Mouse (Mus musculus) hindbrain, embryonic 10.5 days (tissue): ENCODE measurements at regions not wholly inside any gene's neighbourhood (a gene's known extent, or its start where the extent isn't known, plus 50 kb on each side); places are given as distances from the start of the nearest gene placed in this dataset.

Source experiments
- DNase-seq: peaks from one replicate; pipeline ENCODE4 v3.0.0-alpha.2; 2017; ENCODE audit warnings: low spot score
- H3K27ac ChIP-seq: fragments of 300-500 bp; sonication (generic); 2 replicates; pipeline ENCODE4 v1.5.1; 2016; ENCODE audit warnings: mild to moderate bottlenecking, moderate library complexity
- H3K27me3 ChIP-seq: fragments of 300-500 bp; sonication (generic); 2 replicates; pipeline ENCODE4 v1.6.1; 2016; ENCODE audit warnings: mild to moderate bottlenecking; ENCODE audit not compliant: poor library complexity, insufficient read depth, severe bottlenecking
- H3K36me3 ChIP-seq: fragments of 300-500 bp; sonication (generic); 2 replicates; pipeline ENCODE4 v1.6.1; 2016; ENCODE audit warnings: mild to moderate bottlenecking, moderate library complexity
- H3K4me1 ChIP-seq: fragments of 300-500 bp; sonication (generic); replicated peaks from 2 replicates; pipeline ENCODE4 v1.6.1; 2016; ENCODE audit warnings: mild to moderate bottlenecking
- H3K4me3 ChIP-seq: fragments of 300-500 bp; sonication (generic); 2 replicates; pipeline ENCODE4 v1.5.1; 2016; ENCODE audit warnings: mild to moderate bottlenecking, moderate library complexity
- H3K9me3 ChIP-seq: fragments of 300-500 bp; sonication (generic); 2 replicates; pipeline ENCODE4 v1.6.1; 2016; ENCODE audit warnings: mild to moderate bottlenecking, moderate library complexity
- WGBS: fragments of 180-500 bp; shearing (Covaris S2); methylation state at CpG from one replicate; pipeline ENCODE4 v1.1.7; 2016; 5-methylcytosine and 5-hydroxymethylcytosine counted together

- peaks cover 11% of the 10 kb centered on the region; the same call in 1 of the 2 replicates for H3K36me3 ChIP-seq
- no peaks in the 10 kb centered on the region for H3K27me3 ChIP-seq
- WGBS, result 90% methylated on average over 5 of the region's 5 CpGs
- no peak for DNase-seq
- H3K9me3 ChIP-seq, result peaks cover 11% of the 10 kb centered on the region
- H3K4me3 ChIP-seq, result no peak overlapping the region
- H3K27ac ChIP-seq, result peak overlapping the region; percentile 64
- peaks cover 62% of the 10 kb centered on the region for H3K4me1 ChIP-seq
Observed at GRCm38 (mm10) chr12:79918983-79919382, 193.8 kb downstream of the Zfp36l1 start.

- H3K27ac ChIP-seq, result peak overlapping the region; percentile 62
- H3K4me1 ChIP-seq, result peaks cover 63% of the 10 kb centered on the region
- H3K9me3 ChIP-seq, result peaks cover 11% of the 10 kb centered on the region
- no peaks in the 10 kb centered on the region for H3K27me3 ChIP-seq
- peaks cover 11% of the 10 kb centered on the region; the same call in 1 of the 2 replicates for H3K36me3 ChIP-seq
- WGBS, result 50% methylated on average over 10 of the region's 10 CpGs
- no peak for DNase-seq
- no peak overlapping the region for H3K4me3 ChIP-seq
Observed at GRCm38 (mm10) chr12:79917634-79918289, 195.1 kb downstream of the Zfp36l1 start.

- H3K27me3 ChIP-seq, result no peaks in the 10 kb centered on the region
Observed at GRCm38 (mm10) chr12:79916896-79917633, 195.7 kb downstream of the Zfp36l1 start.

GRCm38 (mm10) chr12:79913898-79914297, 198.9 kb downstream of the Zfp36l1 start:
- Histone ChIP-seq H3K4me1 (peaks cover 78% of the 10 kb centered on the region), H3K27ac (peak overlapping the region; percentile 76), H3K36me3 (peaks cover 7% of the 10 kb centered on the region; the same call in 1 of the 2 replicates), H3K27me3 (no peaks in the 10 kb centered on the region), H3K9me3 (peaks cover 6% of the 10 kb centered on the region; the same call in 1 of the 2 replicates), H3K4me3 (no peak overlapping the region)
- WGBS, result 76% methylated on average over 6 of the region's 6 CpGs
- no peak for DNase-seq

More at GRCm38 (mm10) chr12:79916896-79917633, 195.7 kb downstream of the Zfp36l1 start:
- Histone ChIP-seq H3K9me3 (peaks cover 11% of the 10 kb centered on the region), H3K36me3 (peaks cover 11% of the 10 kb centered on the region; the same call in 1 of the 2 replicates), H3K4me3 (no peak overlapping the region), H3K27ac (peak overlapping the region; percentile 62), H3K4me1 (peaks cover 63% of the 10 kb centered on the region)
- no peak for DNase-seq
- 80% methylated on average over 5 of the region's 5 CpGs for WGBS

GRCm38 (mm10) chr12:79912281-79913063, 200.3 kb downstream of the Zfp36l1 start:
- Histone ChIP-seq H3K27me3 (no peaks in the 10 kb centered on the region), H3K9me3 (peaks cover 6% of the 10 kb centered on the region; the same call in 1 of the 2 replicates), H3K4me1 (peaks cover 66% of the 10 kb centered on the region), H3K27ac (peak overlapping the region; percentile 75), H3K36me3 (peaks cover 7% of the 10 kb centered on the region; the same call in 1 of the 2 replicates), H3K4me3 (no peak overlapping the region)
- DNase-seq, result no peak
- 89% methylated on average over 10 of the region's 10 CpGs for WGBS

- DNase-seq, result peak; percentile 87
- Histone ChIP-seq H3K27ac (peak overlapping the region; percentile 75), H3K36me3 (peaks cover 7% of the 10 kb centered on the region; the same call in 1 of the 2 replicates), H3K9me3 (peaks cover 6% of the 10 kb centered on the region; the same call in 1 of the 2 replicates), H3K4me1 (peaks cover 70% of the 10 kb centered on the region), H3K27me3 (no peaks in the 10 kb centered on the region), H3K4me3 (peak overlapping the region; percentile 1; the same call in 1 of the 2 replicates)
- 6% methylated on average over 15 of the region's 15 CpGs for WGBS
Observed at GRCm38 (mm10) chr12:79910884-79911759, 201.7 kb downstream of the Zfp36l1 start.

- DNase-seq, result no peak
- peak overlapping the region; percentile 85 for H3K27ac ChIP-seq
- 84% methylated on average over 5 of the region's 5 CpGs for WGBS
Observed at GRCm38 (mm10) chr12:79907583-79907982, 205.2 kb downstream of the Zfp36l1 start.

GRCm38 (mm10) chr12:79906738-79907365, 206.0 kb downstream of the Zfp36l1 start:
- peaks cover 76% of the 10 kb centered on the region for H3K4me1 ChIP-seq
- WGBS, result 88% methylated on average over 10 of the region's 10 CpGs

More at GRCm38 (mm10) chr12:79907583-79907982, 205.2 kb downstream of the Zfp36l1 start:
- no peaks in the 10 kb centered on the region for H3K9me3 ChIP-seq
- no peaks in the 10 kb centered on the region for H3K27me3 ChIP-seq
- H3K4me3 ChIP-seq, result no peak overlapping the region
- H3K36me3 ChIP-seq, result no peaks in the 10 kb centered on the region
- H3K4me1 ChIP-seq, result peaks cover 76% of the 10 kb centered on the region

GRCm38 (mm10) chr12:79905828-79906737, 206.7 kb downstream of the Zfp36l1 start:
- Histone ChIP-seq H3K4me3 (no peak overlapping the region), H3K4me1 (peaks cover 71% of the 10 kb centered on the region), H3K27me3 (peaks cover 4% of the 10 kb centered on the region; the same call in 1 of the 2 replicates), H3K27ac (peak overlapping the region; percentile 85), H3K9me3 (no peaks in the 10 kb centered on the region), H3K36me3 (no peaks in the 10 kb centered on the region)
- DNase-seq, result no peak
- WGBS, result 69% methylated on average over 10 of the region's 10 CpGs

More at GRCm38 (mm10) chr12:79906738-79907365, 206.0 kb downstream of the Zfp36l1 start:
- Histone ChIP-seq H3K9me3 (no peaks in the 10 kb centered on the region), H3K36me3 (no peaks in the 10 kb centered on the region), H3K27me3 (peaks cover 3% of the 10 kb centered on the region; the same call in 1 of the 2 replicates), H3K4me3 (no peak overlapping the region), H3K27ac (peak overlapping the region; percentile 85)
- no peak for DNase-seq

GRCm38 (mm10) chr12:79904913-79905549, 207.8 kb downstream of the Zfp36l1 start:
- no peak for DNase-seq
- no peak overlapping the region for H3K4me3 ChIP-seq
- 67% methylated on average over 2 of the region's 2 CpGs for WGBS
- no peaks in the 10 kb centered on the region for H3K36me3 ChIP-seq
- H3K9me3 ChIP-seq, result no peaks in the 10 kb centered on the region
- peaks cover 4% of the 10 kb centered on the region; the same call in 1 of the 2 replicates for H3K27me3 ChIP-seq
- peaks cover 62% of the 10 kb centered on the region for H3K4me1 ChIP-seq
- H3K27ac ChIP-seq, result peak overlapping the region; percentile 85
